In the genomic region with DNA sequence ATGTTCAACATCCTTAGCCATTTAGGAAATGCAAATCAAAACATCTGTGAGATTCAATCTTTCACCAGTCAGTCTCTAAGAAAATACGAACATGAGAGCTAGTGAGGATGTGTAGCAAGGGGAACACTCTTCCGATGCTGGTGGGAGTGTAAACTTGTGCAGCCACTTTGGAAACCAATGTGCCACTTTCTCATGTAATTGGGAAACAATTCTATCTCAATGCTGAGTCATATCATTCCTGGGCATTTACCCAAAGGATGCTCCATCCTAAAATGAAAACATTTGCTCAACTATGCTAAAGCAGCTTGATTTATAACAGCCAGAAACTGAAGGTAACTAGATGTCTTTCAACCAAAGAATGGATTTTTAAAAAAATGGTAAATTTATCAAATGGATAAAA, we compare ENCODE assay signal across 26 mouse cellular contexts. TPM values are rescaled to one million over a fixed set of nuclear protein-coding genes. Genes with fewer than 3 reads are reported as not detected.
A peak's percentile ranks its signal among the peaks of the same experiment; 100 is the strongest.
DNase-seq lines count a peak whose midpoint lies in the region; ATAC-seq and TF ChIP-seq lines count a peak whose summit lies in the region.
"Had no signal": no experiment of that assay in that cellular context is flagged by ENCODE, and none has a peak within 500 bp of the region (broad histone marks: within the 10 kb centered on the region; RNA-seq: fewer than 3 reads in every experiment).

No protein-coding gene starts in this region.

- no peak for TF ChIP-seq CTCF in left cerebral cortex, adult 2 months (IDR thresholded peaks at IDR 0.05)

- H3K4me3 ChIP-seq in left cerebral cortex, adult 2 months: no peak overlapping the region
- H3K4me3 ChIP-seq: embryonic facial prominence, embryonic 10.5 days; embryonic facial prominence, embryonic 12.5 days; forebrain, embryonic 13.5 days; forebrain, embryonic 15.5 days had no signal

- H3K27ac ChIP-seq in left cerebral cortex, adult 2 months: no peak overlapping the region
- H3K27ac ChIP-seq: embryonic facial prominence, embryonic 10.5 days; embryonic facial prominence, embryonic 12.5 days; forebrain, embryonic 13.5 days; forebrain, embryonic 15.5 days had no signal

- ATAC-seq in frontal cortex, adult (ENCODE audit: low TSS enrichment): peak; percentile 91
- ATAC-seq in granulocyte monocyte progenitor cell, adult 5-6 weeks (replicated peaks; ENCODE audit: poor library complexity, severe bottlenecking): no peak
- ATAC-seq: activated CD4-positive, CD25-positive, alpha-beta regulatory T cell, adult 4 months; CD4-positive, CD25-positive, alpha-beta regulatory T cell, adult 4 months; forebrain, embryonic 13.5 days; forebrain, embryonic 15.5 days; Patski had no signal

- DNase-seq in frontal cortex, postnatal 10 days (ENCODE audit: low spot score in 2 of 2): no peak
- peak; percentile 2 to 3 for DNase-seq in left cerebral cortex, adult 18-20 months (ENCODE audit: low spot score in 2 of 2)
- DNase-seq in left cerebral cortex, adult 2 months (ENCODE audit: extremely low spot score in 1 of 2, low spot score in 2 of 2): no peak
- peak; percentile 10 for DNase-seq in right cerebral cortex, adult 18-20 months
- no peak for DNase-seq in right cerebral cortex, adult 2 months (ENCODE audit: low spot score in 2 of 2)
- DNase-seq: adrenal gland, adult 8-10 months; adrenal gland, postnatal 14 days; adrenal gland, postnatal 36 days; B cell, adult 2 months; cerebellum, adult 11-12 months; cerebellum, adult 2 months; cerebellum, adult 9-10 months; cerebellum, postnatal 10 days; cerebellum, postnatal 25 days had no signal

- intact Hi-C loops in left cerebral cortex, adult 2 months (cut with DNase I): no loop called here

RNA-seq across cellular contexts. Expression of a gene that starts 13.6 kb away (rescaled TPM):
- total RNA-seq in left cerebral cortex, adult 18-20 months (2021): not detected
- total RNA-seq in left cerebral cortex, adult 2 months (2021): not detected
- not detected in 2 replicates for total RNA-seq in granulocyte monocyte progenitor cell, adult 5-6 weeks (2014; fragmentation: Nextera tagmentation)
- not detected in 2 replicates for total RNA-seq in granulocyte monocyte progenitor cell, adult 5-6 weeks (2017)
- total RNA-seq: adrenal gland, adult 18-20 months; adrenal gland, adult 8-10 months; adrenal gland, postnatal 14 days; adrenal gland, postnatal 36 days; CH12.LX had no signal

RNA-seq across cellular contexts. Expression of a gene that starts 18.7 kb away (rescaled TPM):
- not detected for total RNA-seq in left cerebral cortex, adult 18-20 months (2021)
- total RNA-seq in left cerebral cortex, adult 2 months (2021): not detected
- not detected in 2 replicates for total RNA-seq in granulocyte monocyte progenitor cell, adult 5-6 weeks (2014; fragmentation: Nextera tagmentation)
- not detected in 2 replicates for total RNA-seq in granulocyte monocyte progenitor cell, adult 5-6 weeks (2017)
- total RNA-seq: adrenal gland, adult 18-20 months; adrenal gland, adult 8-10 months; adrenal gland, postnatal 14 days; adrenal gland, postnatal 36 days; CH12.LX had no signal

RNA-seq across cellular contexts. Expression of a gene that starts 31.0 kb away (rescaled TPM):
- total RNA-seq in left cerebral cortex, adult 18-20 months (2021): not detected
- not detected for total RNA-seq in left cerebral cortex, adult 2 months (2021)
- total RNA-seq in granulocyte monocyte progenitor cell, adult 5-6 weeks (2014; fragmentation: Nextera tagmentation): not detected in 2 replicates
- not detected in 2 replicates for total RNA-seq in granulocyte monocyte progenitor cell, adult 5-6 weeks (2017)
- total RNA-seq: adrenal gland, adult 18-20 months; adrenal gland, adult 8-10 months; adrenal gland, postnatal 14 days; adrenal gland, postnatal 36 days; CH12.LX; G1E had no signal

RNA-seq across cellular contexts. Expression of a gene that starts 54.2 kb away (rescaled TPM):
- not detected for total RNA-seq in left cerebral cortex, adult 18-20 months (2021)
- not detected for total RNA-seq in left cerebral cortex, adult 2 months (2021)
- not detected in 2 replicates for total RNA-seq in granulocyte monocyte progenitor cell, adult 5-6 weeks (2014; fragmentation: Nextera tagmentation)
- not detected in 2 replicates for total RNA-seq in granulocyte monocyte progenitor cell, adult 5-6 weeks (2017)
- total RNA-seq: adrenal gland, adult 18-20 months; adrenal gland, adult 8-10 months; adrenal gland, postnatal 14 days; adrenal gland, postnatal 36 days; CH12.LX had no signal

RNA-seq across cellular contexts. Expression of a gene that starts 54.8 kb away (rescaled TPM):
- total RNA-seq in left cerebral cortex, adult 18-20 months (2021): not detected
- total RNA-seq in left cerebral cortex, adult 2 months (2021): not detected
- total RNA-seq in granulocyte monocyte progenitor cell, adult 5-6 weeks (2014; fragmentation: Nextera tagmentation): not detected in 2 replicates
- not detected in 2 replicates for total RNA-seq in granulocyte monocyte progenitor cell, adult 5-6 weeks (2017)
- total RNA-seq: adrenal gland, adult 18-20 months; adrenal gland, adult 8-10 months; adrenal gland, postnatal 14 days; adrenal gland, postnatal 36 days; CH12.LX had no signal

Comparison
In these comparisons a context has a peak if more than half of its experiments do, and no peak if none do; other contexts are left out.
1. DNase-seq: peak in left cerebral cortex, adult 18-20 months (2 of 2) and right cerebral cortex, adult 18-20 months (single experiment); none in frontal cortex, postnatal 10 days (0 of 2), left cerebral cortex, adult 2 months (0 of 2) and right cerebral cortex, adult 2 months (0 of 2).